Mouse (Mus musculus) megakaryocyte, adult 5-6 weeks (primary cell): ENCODE data around the gene Satb1. TPM values are rescaled to one million over a fixed set of nuclear protein-coding genes. Genes with fewer than 3 reads are reported as not detected.

Experiments used
- ATAC-seq: 2 replicates; pipeline ENCODE4 v1.8.0; 2016; ENCODE audit warnings: mild to moderate bottlenecking, inconsistent platforms; ENCODE audit not compliant: poor library complexity, severe bottlenecking
- total RNA-seq, 2 experiments: library from RNA; stranded (forward) in 1 of 2; stranded (reverse) in 1 of 2; fragments of 153-499, 151-499 nt in 1 of 2; fragments of 221-1000, 200-1000 nt in 1 of 2; gene quantifications; 2 replicates each; pipeline versions ENCODE4 v1.2.3 to v1.2.4; 2015 to 2017

Satb1 gene
- total RNA-seq, 2 experiments from 2014 or later = 8.7 to 21.9 TPM

DNA sequence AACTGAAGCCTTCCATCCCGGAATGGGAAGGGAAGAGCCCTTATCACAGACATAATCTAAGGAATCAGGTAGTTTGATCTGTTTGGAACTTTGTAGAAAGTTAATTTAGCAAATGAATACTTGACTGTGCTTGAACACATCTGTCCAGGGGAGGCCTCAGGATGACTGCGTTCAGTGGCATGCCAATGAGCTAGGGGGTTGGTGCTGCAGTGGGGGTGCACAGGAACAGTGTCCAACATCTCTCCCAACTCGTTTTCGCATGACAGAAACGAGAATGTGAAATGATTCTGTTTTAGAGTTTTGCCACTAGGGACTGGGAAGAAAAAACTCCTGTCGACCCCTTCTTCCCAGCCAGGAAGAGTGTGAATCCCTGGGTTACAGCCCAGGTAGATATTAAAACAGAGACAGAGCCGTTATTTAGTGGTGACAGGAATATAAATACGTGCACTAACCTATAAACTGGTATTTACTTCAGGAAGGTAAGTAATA is 5.1 kb downstream of the Satb1 start:
- no peak for ATAC-seq

DNA sequence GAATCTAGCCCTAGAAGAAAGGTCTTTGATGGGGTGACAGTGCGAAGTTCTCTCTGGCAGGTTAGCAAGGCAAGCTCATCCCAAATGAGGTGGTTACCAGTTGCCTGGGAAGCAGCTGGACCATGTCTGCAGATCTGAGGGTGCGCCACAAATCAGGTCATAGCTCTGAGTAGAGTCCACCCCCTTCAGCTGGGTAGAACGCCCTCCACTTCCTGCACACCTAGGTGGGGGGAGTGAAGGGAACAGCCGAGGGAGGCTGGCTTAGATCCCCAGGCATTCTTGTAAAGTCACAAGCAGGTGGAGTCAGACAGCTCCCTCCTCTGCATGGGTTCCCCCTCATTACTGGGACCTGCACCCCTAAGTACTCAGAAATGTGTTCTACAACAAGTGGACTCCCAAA is 6.6 kb downstream of the Satb1 start:
- no peak for ATAC-seq

GRCm38 (mm10) chr17:51814301-51814700 is 18.8 kb downstream of the Satb1 start:
- peak; percentile 72 for ATAC-seq

GRCm38 (mm10) chr17:51813784-51814120 is 19.3 kb downstream of the Satb1 start:
- ATAC-seq = peak; percentile 11

DNA sequence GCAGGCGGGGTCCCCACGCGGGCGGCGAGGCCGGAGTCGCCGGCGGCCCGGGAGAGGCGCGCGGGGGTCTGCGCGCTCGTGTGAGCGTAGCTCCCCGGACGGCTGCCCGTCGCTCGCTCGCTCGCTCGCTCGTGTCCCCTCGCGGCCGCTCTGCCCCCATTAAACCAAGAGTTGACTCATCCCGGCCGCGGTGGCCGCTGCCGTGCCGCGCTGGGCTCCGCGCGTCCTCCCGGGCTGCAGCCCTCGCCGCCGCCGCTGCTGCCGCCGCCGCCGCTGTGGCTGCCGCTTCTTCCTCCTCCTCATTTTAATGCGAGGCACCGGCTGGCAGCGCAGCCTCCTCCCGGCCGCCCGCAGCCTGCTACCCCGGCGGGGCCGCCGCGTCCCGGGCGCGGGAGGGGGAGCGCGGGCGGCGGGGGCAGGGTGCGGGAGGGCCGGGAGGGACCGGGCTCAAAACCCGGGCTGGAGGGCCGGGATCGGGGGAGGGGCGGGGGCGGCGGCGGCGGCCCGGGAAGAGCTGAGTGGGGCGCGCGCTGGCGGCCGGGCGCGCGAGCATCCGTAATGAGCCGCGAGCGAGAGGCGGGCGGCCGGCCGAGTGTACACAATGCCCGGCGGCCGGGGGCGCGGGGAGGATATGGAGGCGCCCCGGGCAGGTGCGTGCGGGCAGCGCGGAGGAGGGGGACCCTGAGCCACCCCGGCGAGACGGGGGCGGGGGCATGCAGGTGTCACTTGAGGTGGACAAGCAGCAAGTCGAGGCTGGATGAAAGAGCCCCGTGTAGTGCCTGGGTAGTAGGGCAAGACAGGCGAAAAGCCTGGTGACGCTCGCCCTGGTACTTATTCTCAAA is 19.9 kb downstream of the Satb1 start:
- ATAC-seq = peak; percentile 51

DNA sequence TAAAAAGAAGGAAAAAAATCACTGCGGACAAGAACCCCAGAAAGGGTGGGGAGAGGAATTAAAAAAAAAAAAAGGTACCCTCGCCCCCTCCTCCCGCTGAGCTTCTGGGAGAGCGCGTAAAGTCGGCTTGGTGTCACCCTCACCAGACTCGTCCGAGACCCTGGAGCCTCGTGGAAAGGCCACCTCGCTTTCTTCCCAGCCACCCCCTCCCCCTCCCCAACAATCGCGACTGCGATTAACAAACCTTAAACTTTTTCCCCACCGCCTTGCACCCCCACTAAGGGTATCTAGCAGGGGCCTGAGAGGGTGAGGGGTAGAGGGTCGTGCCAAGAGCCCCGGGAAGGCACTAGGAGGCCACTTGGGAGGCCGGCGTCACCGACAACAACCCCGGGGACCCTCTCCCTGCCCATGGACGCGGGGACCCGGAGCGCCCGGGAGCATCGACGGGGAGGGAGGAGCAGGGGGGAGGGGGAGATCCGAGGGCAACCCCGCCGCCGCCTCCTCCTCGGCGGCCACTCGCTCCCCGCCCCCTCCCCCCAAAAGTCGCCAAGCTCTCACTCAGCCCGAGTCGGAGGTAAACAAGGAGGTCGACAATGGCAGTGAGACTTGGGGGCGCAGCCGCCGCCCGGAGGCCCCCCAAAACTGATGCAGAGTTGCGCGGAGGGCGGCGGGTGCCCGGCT is 20.7 kb downstream of the Satb1 start:
- ATAC-seq = no peak

DNA sequence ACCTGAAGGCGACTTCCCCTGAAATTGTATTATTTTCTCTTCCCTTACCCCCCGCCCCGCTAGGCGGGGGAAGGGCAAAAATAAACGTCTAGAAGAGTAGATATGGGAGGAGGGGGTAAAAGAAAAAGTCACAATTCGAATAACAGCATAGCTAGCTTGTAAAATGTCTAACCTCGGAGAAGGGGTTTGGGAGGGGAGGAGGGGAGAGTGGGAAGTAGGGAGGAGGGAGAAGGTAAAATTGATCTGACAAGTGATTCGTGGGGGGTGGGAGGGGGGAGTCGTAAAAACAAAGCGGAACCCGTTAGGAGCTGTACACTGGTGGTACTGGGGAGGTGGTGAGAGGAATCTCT is 21.2 kb downstream of the Satb1 start:
- ATAC-seq = no peak

- ATAC-seq = no peak
These were observed 21.8 kb downstream of the Satb1 start for GRCm38 (mm10) chr17:51811086-51811868.

DNA sequence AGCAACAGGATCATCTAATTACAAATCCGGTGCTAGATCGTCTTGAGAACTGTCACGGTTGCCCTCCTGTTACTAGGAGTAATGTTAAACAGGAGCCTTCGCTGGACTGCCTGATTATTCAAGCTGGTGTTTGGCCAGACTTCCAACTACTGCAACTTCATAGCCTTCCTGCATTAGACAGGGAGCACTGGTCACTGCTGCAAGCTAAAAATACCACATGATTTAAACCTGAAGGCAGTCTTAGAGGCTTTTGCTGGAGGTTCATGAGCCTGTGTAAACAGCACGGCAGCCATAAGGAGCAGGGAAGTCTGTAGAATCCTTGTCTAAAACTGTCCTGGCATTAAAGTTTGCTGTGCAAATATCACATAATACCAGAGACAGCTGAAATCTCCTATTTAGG is 25.7 kb downstream of the Satb1 start:
- ATAC-seq = no peak

- ATAC-seq = no peak
These were observed 26.7 kb downstream of the Satb1 start for GRCm38 (mm10) chr17:51806124-51806960.

DNA sequence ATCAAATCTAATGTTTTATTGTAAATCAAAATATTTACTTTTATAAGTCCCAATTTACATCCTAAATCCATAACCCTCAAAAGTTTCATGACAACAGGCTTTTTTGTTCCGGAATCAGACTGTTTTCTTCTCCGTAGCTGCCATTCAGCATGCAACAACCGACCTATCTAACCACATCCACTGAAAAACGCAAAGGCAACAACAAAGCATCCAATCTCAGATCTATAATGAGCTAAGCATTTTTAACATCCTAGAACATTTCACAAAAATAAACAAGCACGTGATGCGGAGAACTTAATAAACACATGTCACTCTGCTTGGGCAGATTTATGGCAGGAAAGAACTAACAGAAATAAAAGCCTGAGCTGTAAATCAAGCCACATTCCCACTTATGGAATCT is 32.9 kb downstream of the Satb1 start:
- no peak for ATAC-seq

GRCm38 (mm10) chr17:51796459-51796858 is 36.6 kb downstream of the Satb1 start:
- ATAC-seq = no peak

DNA sequence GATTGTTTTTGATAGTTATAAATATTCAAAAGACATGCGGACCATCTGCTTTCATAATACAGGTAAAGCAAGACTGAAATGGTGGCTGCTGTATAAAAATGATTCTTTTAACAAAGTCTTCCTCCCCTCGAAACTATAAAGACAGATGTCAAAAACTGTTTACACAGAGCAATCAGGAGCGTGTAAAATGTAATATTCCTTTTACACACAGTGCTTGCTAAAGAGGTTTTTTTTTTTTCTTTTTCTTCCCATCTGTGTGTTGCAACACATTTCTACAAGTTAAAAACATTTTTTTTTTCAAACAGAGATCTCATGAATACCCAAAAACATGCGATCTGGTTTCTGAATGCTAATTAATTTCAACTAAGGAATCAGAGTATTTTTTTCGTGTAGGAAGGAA is 41.9 kb downstream of the Satb1 start:
- ATAC-seq = no peak

- ATAC-seq = no peak
These were observed 42.6 kb downstream of the Satb1 start for GRCm38 (mm10) chr17:51790387-51791060.

DNA sequence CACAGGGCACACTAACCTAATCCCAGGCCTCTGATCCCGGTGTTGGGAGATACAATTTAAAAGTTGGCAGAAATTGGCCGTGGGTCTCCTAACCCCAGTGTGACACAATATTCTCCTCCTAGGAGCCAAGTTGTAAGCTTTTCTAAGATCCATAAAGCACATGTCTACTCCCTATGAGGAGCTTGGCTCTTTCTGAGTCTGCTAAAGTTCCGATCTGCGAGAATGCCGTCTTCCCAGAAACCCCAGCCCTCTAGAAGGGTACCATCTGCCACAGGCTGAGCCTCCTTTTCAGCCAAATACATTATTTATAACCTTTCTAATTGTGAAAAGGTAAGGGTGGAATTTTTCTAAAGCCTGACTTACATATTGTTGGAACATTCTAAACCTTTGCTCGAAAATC is 43.3 kb downstream of the Satb1 start:
- no peak for ATAC-seq

DNA sequence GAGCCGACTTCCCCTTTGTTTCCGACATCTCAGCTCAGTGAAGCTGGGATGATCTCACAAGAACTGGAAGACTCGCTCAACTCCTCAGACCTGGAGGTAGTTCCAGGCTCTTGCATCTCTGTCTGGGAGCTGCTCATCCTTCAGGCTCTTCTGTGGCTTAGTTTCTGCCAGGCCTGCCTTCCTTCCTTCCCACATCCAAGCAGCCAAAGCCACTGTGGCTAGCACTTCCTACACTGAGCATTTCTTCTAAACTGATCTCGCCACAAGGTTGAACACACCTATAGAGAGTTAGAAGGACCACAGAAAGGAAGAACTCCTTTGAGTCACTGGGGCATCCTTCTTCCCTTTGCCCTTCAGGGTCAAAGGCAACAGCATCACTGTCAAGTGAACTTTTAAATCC is 44.0 kb downstream of the Satb1 start:
- 0 out of 2 replicates have a peak, but pooled peaks have one; percentile 11 for ATAC-seq

GRCm38 (mm10) chr17:51787955-51788354 is 45.1 kb downstream of the Satb1 start:
- peak; percentile 64 for ATAC-seq

DNA sequence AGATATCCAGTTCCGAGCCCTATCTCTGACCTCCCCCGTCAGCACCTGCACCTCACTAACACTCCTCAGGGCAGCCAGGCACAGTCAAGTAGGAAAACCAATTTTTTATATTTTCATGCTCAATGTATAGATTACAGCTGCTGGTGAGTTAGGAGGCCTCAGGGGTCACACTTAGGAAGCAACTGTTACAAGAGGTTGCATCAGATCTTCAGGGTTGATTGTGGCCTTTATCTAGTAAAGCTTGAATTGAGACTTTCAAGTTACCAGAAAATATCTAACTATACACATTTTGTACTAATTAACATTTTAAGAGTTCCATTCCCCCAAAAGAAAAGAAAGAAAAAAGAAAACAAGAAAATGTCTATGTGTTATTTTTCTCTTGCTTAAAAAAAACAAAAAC is 47.0 kb downstream of the Satb1 start:
- no peak for ATAC-seq

DNA sequence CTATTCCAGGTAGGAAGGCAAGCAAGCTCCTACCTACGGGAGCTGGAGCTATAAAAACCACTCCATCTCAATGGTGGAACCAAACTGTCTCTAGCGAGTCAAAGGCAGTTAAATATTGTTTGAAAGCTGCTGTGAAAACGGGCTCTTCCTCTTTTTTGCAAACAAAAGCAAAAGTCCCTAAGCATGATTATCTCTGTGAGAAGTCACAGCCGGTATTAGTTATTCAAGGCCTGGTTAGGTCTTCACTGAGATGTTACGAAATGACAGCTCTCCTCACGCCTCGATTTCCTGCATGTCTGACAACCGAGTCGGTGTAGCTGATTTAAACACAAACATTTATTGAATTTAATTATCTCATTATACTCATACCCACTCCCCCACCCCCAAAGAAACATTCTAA is 48.2 kb downstream of the Satb1 start:
- ATAC-seq = peak; percentile 53
